Mouse (Mus musculus): ENCODE results near the gene Ackr2. TPM values are rescaled to one million over a fixed set of nuclear protein-coding genes. Genes with fewer than 3 reads are reported as not detected.
A peak's percentile ranks its signal among the peaks of the same experiment; 100 is the strongest.

Ackr2 gene
- polyA plus RNA-seq, 1 experiment from 2014 or later: 3.2 TPM

DNA sequence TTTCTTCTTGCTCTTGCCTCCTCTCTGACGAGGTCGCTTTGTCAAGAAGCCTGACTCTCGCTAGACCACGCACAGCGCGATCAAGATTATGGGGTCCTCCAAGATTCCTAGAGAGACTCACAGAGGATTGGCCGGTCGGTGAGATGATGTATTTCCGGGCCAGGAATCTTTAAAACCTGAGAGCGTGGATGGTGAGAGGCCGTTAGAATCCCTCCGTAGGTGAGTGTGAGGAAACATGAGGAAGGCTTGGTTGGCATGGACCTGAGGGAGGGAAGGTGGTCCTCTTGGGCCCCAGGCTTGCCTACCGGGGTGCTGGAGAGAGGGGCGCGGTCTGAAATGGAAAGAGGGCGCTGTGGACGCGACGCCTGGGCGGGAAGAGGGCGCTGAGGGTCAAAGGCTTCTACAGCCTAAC, 39.8 kb downstream of the Ackr2 start:
- Histone ChIP-seq H3K9ac (ENCODE audit: low read depth, low read length) (peak overlapping the region; percentile 55), H3K27ac (ENCODE audit: low read length) (peak overlapping the region; percentile 66), H3K36me3 (ENCODE audit: control insufficient read depth, insufficient read depth, low read length) (no peaks in the 10 kb centered on the region), H3K4me3 (ENCODE audit: low read depth, low read length) (peak overlapping the region; percentile 47), H3K27me3 (ENCODE audit: control insufficient read depth, insufficient read depth, low read depth, low read length) (no peaks in the 10 kb centered on the region), H3K9me3 (replicated peaks; ENCODE audit: control insufficient read depth, low read length, poor library complexity, severe bottlenecking) (no peaks in the 10 kb centered on the region), H3K4me1 (ENCODE audit: control insufficient read depth, insufficient read depth, low read length) (no peaks in the 10 kb centered on the region), H3K4me2 (ENCODE audit: low read length) (peak overlapping the region; percentile 54)
- 62% methylated on average over 21 of the region's 21 CpGs for WGBS
- ATAC-seq: peak; percentile 81

DNA sequence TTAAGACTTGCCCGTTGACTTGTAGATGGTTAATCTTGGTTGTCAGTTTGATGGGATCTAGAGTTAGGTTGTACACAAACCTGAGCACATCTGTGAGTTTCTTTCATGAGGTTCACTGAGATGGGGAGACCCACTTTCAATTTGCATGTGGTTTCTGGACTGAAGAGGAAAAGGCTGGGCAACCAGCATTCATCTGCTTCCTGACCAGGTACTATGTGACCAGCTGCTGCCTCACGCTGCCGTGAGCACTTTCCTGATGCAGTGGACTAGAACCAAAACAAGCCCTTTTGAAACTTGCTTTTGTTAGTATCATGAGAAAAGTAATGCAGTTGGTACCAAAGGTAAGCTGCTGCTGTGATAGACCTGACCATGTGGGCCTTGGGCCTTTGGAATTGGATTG, 44.9 kb downstream of the Ackr2 start:
- Histone ChIP-seq H3K4me1 (ENCODE audit: control insufficient read depth, insufficient read depth, low read length) (no peaks in the 10 kb centered on the region), H3K4me3 (ENCODE audit: low read depth, low read length) (no peak overlapping the region), H3K27me3 (ENCODE audit: control insufficient read depth, insufficient read depth, low read depth, low read length) (no peaks in the 10 kb centered on the region), H3K4me2 (ENCODE audit: low read length) (no peak overlapping the region), H3K9ac (ENCODE audit: low read depth, low read length) (no peak overlapping the region), H3K9me3 (replicated peaks; ENCODE audit: control insufficient read depth, low read length, poor library complexity, severe bottlenecking) (no peaks in the 10 kb centered on the region), H3K27ac (ENCODE audit: low read length) (no peak overlapping the region), H3K36me3 (ENCODE audit: control insufficient read depth, insufficient read depth, low read length) (no peaks in the 10 kb centered on the region)
- WGBS: 88% methylated on average over 3 of the region's 3 CpGs
- no peak for ATAC-seq

DNA sequence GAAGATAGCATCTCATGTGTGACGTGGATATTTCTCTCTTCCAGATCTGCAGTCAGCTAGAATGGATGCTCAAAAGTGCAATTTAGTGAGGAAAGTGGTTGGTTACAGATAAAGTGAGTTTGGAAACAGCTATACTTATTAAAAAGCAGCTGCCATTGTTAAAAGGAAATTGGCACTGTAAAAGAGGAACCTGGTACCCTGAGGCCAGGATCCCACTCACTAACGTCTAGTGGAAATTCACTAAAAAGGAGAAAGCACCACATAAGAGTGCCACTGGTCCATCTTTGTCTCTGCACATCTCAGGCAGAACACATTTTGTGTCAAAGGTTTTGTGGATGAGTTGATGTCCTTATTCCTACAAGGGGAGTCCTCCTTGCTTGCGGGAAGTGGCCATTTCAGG, 45.5 kb downstream of the Ackr2 start:
- H3K4me1 ChIP-seq (ENCODE audit: control insufficient read depth, insufficient read depth, low read length): no peaks in the 10 kb centered on the region
- H3K27ac ChIP-seq (ENCODE audit: low read length): no peak overlapping the region
- H3K4me3 ChIP-seq (ENCODE audit: low read depth, low read length): no peak overlapping the region
- no peaks in the 10 kb centered on the region for H3K36me3 ChIP-seq (ENCODE audit: control insufficient read depth, insufficient read depth, low read length)
- H3K9me3 ChIP-seq (replicated peaks; ENCODE audit: control insufficient read depth, low read length, poor library complexity, severe bottlenecking): no peaks in the 10 kb centered on the region
- no peak for ATAC-seq
- H3K27me3 ChIP-seq (ENCODE audit: control insufficient read depth, insufficient read depth, low read depth, low read length): no peaks in the 10 kb centered on the region
- no peak overlapping the region for H3K9ac ChIP-seq (ENCODE audit: low read depth, low read length)
- 80% methylated on average over 3 of the region's 3 CpGs for WGBS
- no peak overlapping the region for H3K4me2 ChIP-seq (ENCODE audit: low read length)

DNA sequence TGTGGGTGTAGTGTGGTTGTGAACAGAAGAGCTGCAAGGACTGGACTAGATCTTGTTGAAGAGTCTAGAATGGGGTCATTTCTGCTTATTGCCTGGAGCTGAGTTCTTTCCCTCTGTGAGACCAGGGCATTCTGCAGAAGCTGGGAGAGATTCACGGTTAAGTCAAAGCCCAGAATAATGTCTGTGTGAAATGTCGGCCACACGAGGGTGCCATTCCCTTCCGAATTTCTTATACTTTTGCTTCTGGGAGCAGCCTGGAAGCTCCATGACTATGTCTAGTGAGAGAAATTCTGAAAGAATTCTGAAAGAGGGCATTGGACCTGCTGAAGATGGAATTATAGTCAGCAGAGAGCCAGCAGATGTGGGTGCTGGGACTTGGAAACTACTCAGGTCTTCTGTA, 49.6 kb downstream of the Ackr2 start:
- Histone ChIP-seq H3K27me3 (ENCODE audit: control insufficient read depth, insufficient read depth, low read depth, low read length) (no peaks in the 10 kb centered on the region), H3K9me3 (replicated peaks; ENCODE audit: control insufficient read depth, low read length, poor library complexity, severe bottlenecking) (no peaks in the 10 kb centered on the region), H3K9ac (ENCODE audit: low read depth, low read length) (no peak overlapping the region), H3K4me2 (ENCODE audit: low read length) (no peak overlapping the region), H3K27ac (ENCODE audit: low read length) (no peak overlapping the region), H3K36me3 (ENCODE audit: control insufficient read depth, insufficient read depth, low read length) (no peaks in the 10 kb centered on the region), H3K4me1 (ENCODE audit: control insufficient read depth, insufficient read depth, low read length) (peaks cover 2% of the 10 kb centered on the region), H3K4me3 (ENCODE audit: low read depth, low read length) (no peak overlapping the region)
- 0 out of 2 replicates have a peak, but pooled peaks have one; percentile 28 for ATAC-seq
- WGBS: 4% methylated on average over 4 of the region's 4 CpGs

DNA sequence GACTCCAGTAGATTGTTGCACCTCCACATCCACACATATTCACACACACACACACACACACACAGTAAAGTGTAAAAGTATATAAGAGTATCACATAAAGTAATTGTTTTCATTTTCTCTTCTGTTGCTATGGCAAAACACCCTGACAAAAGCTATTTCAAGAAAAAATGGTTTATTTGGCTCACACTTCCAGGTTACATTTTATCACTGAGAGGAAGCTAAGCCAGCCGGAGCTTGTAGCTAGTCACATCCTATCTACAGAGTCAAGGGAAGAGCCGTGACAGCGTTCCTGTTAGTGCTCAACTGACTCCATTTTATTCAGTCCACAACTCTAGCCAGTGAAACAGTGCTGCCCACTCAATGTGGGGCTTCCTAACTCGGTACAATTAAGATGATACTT, 50.3 kb downstream of the Ackr2 start:
- WGBS: 79% methylated on average over 4 of the region's 4 CpGs

DNA sequence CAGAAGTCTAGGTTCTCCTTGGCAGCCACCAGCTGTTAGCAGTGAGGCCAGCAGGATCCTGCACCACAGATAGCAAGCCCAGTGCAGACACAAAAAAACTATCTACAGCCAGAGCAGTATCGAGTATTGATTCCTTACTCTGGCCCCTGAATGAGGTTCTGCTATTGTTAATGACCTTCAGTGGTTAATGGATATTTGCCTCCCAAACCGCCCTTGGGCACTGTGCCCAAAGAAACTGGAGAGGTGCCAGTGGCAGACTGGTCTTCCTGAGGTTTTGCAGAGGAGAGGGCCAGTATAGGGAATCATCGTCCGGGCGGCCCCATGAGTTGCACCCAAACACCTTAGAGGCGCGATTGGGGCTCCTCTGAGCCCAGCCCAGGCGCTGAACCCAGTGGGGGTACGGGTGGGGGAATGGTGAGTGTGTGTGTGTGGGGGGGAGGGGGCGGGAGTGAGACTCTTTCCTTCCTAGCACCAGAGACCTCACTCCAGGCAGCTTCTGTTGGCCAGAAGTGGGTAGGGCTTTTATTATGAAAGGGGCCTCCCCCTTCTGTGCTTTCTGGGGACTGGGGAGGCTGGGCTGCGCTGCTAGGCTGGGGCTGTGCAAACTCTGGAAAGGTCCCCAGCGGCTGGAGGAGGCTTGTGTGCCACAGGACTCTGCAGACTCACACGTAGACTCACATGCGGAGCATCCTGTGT, 52.4 kb downstream of the Ackr2 start, which contains the start of gene Fam198a:
Gene Fam198a (plus strand): TSS at position 571 of the 696 bp plus-strand sequence.
- Histone ChIP-seq H3K27me3 (ENCODE audit: control insufficient read depth, insufficient read depth, low read depth, low read length) (no peaks in the 10 kb centered on the region), H3K4me3 (ENCODE audit: low read depth, low read length) (no peak within 1 kb of the TSS), H3K27ac (ENCODE audit: low read length) (no peak within 1 kb of the TSS), H3K4me1 (ENCODE audit: control insufficient read depth, insufficient read depth, low read length) (peaks cover 2% of the 10 kb centered on the region), H3K4me2 (ENCODE audit: low read length) (peak within 1 kb of the TSS; percentile 28), H3K9ac (ENCODE audit: low read depth, low read length) (no peak within 1 kb of the TSS), H3K9me3 (replicated peaks; ENCODE audit: control insufficient read depth, low read length, poor library complexity, severe bottlenecking) (no peaks in the 10 kb centered on the region), H3K36me3 (ENCODE audit: control insufficient read depth, insufficient read depth, low read length) (no peaks in the 10 kb centered on the region)
- 12% methylated on average over 13 of the region's 14 CpGs for WGBS
- peak; percentile 82 for ATAC-seq

More for the DNA sequence above, 50.3 kb downstream of the Ackr2 start:
- no peak for ATAC-seq
- Histone ChIP-seq H3K9me3 (replicated peaks; ENCODE audit: control insufficient read depth, low read length, poor library complexity, severe bottlenecking) (no peaks in the 10 kb centered on the region), H3K4me3 (ENCODE audit: low read depth, low read length) (no peak overlapping the region), H3K4me1 (ENCODE audit: control insufficient read depth, insufficient read depth, low read length) (peaks cover 2% of the 10 kb centered on the region), H3K4me2 (ENCODE audit: low read length) (no peak overlapping the region), H3K9ac (ENCODE audit: low read depth, low read length) (no peak overlapping the region), H3K27me3 (ENCODE audit: control insufficient read depth, insufficient read depth, low read depth, low read length) (no peaks in the 10 kb centered on the region), H3K27ac (ENCODE audit: low read length) (no peak overlapping the region), H3K36me3 (ENCODE audit: control insufficient read depth, insufficient read depth, low read length) (no peaks in the 10 kb centered on the region)

DNA sequence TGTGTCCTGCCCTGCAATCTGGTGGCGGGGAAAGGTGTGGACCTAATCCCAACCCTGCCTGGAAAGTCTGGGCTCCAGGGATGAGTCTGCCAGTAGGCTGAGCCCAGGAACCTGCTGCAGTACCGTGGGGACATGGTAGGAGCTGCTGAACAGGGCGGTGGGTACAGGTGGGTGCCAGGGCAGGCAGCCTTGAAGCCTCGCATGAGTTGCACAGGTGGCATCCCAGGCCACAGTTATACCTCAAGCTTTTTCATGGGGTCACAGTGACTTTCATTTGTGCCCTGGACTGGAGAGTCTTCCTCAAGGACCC, 52.9 kb downstream of the Ackr2 start:
- Histone ChIP-seq H3K27ac (ENCODE audit: low read length) (no peak overlapping the region), H3K9ac (ENCODE audit: low read depth, low read length) (no peak overlapping the region), H3K4me1 (ENCODE audit: control insufficient read depth, insufficient read depth, low read length) (peaks cover 2% of the 10 kb centered on the region), H3K27me3 (ENCODE audit: control insufficient read depth, insufficient read depth, low read depth, low read length) (no peaks in the 10 kb centered on the region), H3K36me3 (ENCODE audit: control insufficient read depth, insufficient read depth, low read length) (no peaks in the 10 kb centered on the region), H3K9me3 (replicated peaks; ENCODE audit: control insufficient read depth, low read length, poor library complexity, severe bottlenecking) (no peaks in the 10 kb centered on the region), H3K4me2 (ENCODE audit: low read length) (peak overlapping the region; percentile 28), H3K4me3 (ENCODE audit: low read depth, low read length) (no peak overlapping the region)
- ATAC-seq: no peak
- 35% methylated on average over 4 of the region's 4 CpGs for WGBS

DNA sequence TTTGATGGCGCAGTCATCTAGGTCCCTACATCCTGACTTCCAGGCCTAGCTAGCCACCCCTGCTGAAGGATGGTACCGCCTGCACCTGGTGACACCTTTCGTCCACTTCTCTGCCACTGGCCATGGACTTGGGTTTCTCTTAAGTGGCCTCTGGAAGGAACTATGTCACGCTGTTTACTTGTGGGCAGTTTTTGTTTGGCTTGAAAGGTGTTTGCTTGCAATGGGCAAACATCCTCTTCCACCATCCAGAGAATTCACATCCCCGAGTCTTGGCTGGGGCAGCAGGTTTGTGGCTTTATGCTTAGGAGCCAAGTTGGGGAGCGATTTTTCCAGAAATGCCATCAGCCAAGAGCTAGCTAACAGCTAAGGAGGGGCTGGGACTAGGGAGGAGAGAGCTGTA, 54.4 kb downstream of the Ackr2 start:
- no peak overlapping the region for H3K4me2 ChIP-seq (ENCODE audit: low read length)
- H3K36me3 ChIP-seq (ENCODE audit: control insufficient read depth, insufficient read depth, low read length): no peaks in the 10 kb centered on the region
- H3K9ac ChIP-seq (ENCODE audit: low read depth, low read length): no peak overlapping the region
- no peaks in the 10 kb centered on the region for H3K27me3 ChIP-seq (ENCODE audit: control insufficient read depth, insufficient read depth, low read depth, low read length)
- H3K4me1 ChIP-seq (ENCODE audit: control insufficient read depth, insufficient read depth, low read length): peaks cover 2% of the 10 kb centered on the region
- no peak overlapping the region for H3K4me3 ChIP-seq (ENCODE audit: low read depth, low read length)
- no peak overlapping the region for H3K27ac ChIP-seq (ENCODE audit: low read length)
- WGBS: 88% methylated on average over 6 of the region's 6 CpGs
- ATAC-seq: no peak
- no peaks in the 10 kb centered on the region for H3K9me3 ChIP-seq (replicated peaks; ENCODE audit: control insufficient read depth, low read length, poor library complexity, severe bottlenecking)

DNA sequence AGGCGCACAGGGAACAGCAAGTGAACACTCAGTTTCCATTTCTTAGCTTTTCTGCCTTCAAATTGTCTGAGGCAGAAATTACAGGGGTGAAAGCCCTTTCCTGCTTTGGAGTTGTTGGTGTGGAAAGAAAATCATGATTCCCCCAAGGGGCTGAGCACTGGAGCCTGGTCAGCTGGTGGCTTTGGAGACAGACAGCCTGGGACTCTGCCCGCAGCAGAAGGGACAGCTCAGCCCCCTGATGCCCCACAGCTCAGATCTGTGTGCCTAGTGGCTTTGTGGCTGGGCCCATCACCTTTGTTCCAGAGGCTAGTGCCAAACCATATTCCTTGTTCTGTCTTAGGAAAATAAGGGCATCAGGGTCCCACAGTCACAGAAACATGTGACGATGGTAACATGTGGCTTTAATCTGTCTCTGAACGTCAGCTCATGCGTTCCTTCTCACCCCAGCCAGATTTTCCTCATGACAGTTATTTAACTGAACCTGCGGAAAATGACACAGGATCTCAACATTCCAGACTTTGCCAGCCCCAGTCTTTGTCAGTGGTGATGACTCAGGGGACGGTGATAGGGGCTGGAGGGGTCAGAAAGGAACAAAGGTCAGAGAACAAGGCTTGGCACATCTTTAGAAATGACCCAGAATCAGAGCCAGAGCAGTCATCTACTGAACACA, 61.9 kb downstream of the Ackr2 start:
- Histone ChIP-seq H3K27me3 (ENCODE audit: control insufficient read depth, insufficient read depth, low read depth, low read length) (no peaks in the 10 kb centered on the region), H3K4me2 (ENCODE audit: low read length) (no peak overlapping the region), H3K36me3 (ENCODE audit: control insufficient read depth, insufficient read depth, low read length) (no peaks in the 10 kb centered on the region), H3K4me3 (ENCODE audit: low read depth, low read length) (no peak overlapping the region), H3K27ac (ENCODE audit: low read length) (no peak overlapping the region), H3K4me1 (ENCODE audit: control insufficient read depth, insufficient read depth, low read length) (no peaks in the 10 kb centered on the region), H3K9me3 (replicated peaks; ENCODE audit: control insufficient read depth, low read length, poor library complexity, severe bottlenecking) (no peaks in the 10 kb centered on the region), H3K9ac (ENCODE audit: low read depth, low read length) (no peak overlapping the region)
- ATAC-seq: no peak
- WGBS: 54% methylated on average over 7 of the region's 7 CpGs

All from midbrain, embryonic 16.5 days (tissue).